Mouse (Mus musculus): ENCODE measurements around the gene 1700102P08Rik.

The 1700102P08Rik gene

GRCm38 (mm10) chr9:108456953-108457352 lies 64.3 kb downstream of the 1700102P08Rik start:
- DNase-seq (ENCODE audit: extremely low read depth, insufficient read length, low spot score): no peak

DNA sequence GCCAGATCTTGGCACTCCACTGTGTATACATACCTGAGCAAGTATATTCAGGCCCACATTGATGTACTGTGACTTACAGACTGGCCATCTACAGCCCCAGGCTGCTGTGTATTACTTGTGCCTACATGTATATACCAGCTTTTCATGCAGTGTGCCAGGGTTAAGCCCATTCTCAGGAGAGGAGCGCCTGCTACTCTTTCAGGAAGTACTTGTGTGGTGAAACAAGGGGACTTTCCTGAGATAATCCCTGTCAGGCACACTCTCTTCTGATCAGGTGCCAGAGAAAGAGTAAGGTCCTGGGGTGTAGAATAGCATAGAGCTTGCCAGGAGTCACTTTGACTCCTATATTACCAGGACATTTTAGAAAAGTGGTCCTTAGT lies 67.3 kb downstream of the 1700102P08Rik start:
- no peak for DNase-seq (ENCODE audit: extremely low read depth, insufficient read length, low spot score)
